Mouse (Mus musculus) gonadal fat pad, adult 2 months (tissue): ENCODE results near the gene Kcnh2. TPM values are rescaled to one million over a fixed set of nuclear protein-coding genes. Genes with fewer than 3 reads are reported as not detected.

ENCODE experiments used
- DNase-seq: peaks from one replicate; pipeline ENCODE4 v3.0.0-alpha.2; 2012; ENCODE audit warnings: low read depth
- polyA plus RNA-seq: library from polyadenylated mRNA; depleted of rRNA; stranded (reverse); fragments of >200 nt; gene quantifications from 2 replicates; pipeline ENCODE4 v1.2.3, GENCODE M21; 2012; rRNA removed

Gene Kcnh2
- polyA plus RNA-seq, 1 experiment: 50.7 TPM

DNA sequence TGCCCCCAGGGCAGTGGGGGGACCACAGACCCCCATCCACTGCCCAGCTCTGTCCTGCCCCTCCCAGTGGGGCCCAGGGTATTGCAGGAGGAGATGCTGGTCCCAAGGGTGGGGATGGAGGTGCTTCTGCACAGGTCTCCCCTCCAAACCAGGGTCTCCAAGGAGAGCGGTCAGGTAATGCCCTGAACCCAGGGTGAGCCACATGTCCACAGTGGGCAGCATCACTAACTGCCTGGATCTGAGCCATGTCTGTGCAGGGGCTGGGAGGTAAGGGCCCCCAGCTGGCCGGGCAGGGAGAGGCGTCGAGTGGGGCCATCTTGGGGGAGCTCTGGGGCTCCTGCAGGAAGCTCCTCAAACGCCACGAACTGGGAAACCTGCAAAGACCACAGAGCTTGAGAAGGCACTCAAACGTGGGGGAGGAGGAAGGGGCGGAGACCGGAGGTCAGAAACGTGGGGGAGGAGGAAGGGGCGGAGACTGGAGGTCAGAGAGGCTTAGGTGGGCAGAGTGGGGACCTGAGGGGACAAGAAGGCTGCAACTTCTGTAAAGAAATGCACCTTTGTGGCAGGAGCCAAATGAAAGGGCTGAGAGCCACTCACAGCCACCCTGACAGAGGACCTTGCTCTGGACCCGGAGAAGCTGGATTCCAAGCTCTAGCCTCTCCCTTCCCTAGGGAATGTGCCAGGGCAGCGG is 31.5 kb downstream of the Kcnh2 start:
- no peak for DNase-seq

DNA sequence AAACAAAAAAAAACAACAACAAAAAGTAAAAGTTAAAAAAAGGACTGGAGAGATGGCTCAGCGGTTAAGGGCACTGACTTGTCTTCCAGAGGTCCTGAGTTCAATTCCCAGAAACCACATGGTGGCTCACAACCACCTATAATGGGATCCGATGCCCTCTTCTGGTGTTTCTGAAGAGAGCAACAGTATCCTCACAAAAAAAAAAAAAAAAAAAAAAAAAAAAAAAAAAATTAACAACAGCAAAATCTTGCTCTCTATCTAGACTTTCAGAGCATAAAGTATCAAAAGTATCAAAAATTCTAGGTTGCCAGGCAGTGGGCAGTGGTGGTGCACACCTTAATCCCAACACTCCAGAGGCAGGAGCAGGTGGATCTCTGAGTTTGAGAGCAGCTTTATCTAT is 42.2 kb downstream of the Kcnh2 start:
- no peak for DNase-seq

DNA sequence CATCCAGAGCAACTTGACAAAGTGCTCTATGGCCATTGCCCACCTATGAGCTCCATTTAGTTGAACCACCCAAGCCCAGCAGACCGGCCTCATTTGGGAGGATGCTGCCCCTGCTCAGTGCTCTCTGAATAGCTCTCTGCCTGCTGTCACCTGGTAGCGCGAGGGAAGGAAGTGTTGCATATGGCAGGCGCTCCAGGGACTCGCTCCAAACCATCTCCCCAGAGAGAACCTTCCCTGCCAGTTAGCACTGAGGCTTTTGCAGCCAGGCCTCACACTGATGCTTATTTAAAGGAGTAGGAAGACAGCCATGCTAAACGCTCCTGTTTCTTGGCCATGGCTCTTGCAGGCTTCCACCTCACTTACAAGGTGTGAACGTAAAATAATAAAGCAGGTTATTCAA is 42.8 kb downstream of the Kcnh2 start:
- DNase-seq: no peak

DNA sequence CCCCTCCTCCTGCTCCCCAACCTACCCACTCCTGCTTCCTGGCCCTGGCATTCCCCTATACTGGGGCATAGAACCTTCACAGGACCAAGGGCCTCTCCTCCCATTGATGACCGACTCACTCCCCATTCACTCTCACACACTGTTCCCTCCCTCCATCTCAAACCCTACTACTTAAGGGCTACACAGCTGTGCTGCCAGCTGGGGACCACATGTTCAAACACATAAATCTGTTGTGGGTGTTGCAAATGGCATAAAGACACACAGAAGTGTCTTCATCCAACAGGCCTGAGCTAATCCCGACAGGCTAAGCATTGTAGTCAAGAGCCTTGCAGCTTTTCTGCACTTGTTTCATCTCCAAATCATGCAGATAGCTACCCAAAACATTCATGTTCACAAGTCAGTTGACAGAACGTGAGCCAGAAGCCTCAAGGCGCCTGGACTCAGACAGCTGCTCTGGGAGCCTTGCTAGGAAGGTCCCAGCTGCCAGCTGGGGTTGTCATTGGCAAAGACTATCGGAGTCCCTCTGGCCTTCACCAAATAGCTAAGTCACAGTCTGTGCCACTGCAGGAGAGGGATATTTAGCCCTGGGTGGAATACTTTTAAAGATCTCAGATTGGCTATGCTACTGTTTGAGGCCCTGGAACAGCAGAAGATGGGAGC is 44.2 kb downstream of the Kcnh2 start:
- no peak for DNase-seq

DNA sequence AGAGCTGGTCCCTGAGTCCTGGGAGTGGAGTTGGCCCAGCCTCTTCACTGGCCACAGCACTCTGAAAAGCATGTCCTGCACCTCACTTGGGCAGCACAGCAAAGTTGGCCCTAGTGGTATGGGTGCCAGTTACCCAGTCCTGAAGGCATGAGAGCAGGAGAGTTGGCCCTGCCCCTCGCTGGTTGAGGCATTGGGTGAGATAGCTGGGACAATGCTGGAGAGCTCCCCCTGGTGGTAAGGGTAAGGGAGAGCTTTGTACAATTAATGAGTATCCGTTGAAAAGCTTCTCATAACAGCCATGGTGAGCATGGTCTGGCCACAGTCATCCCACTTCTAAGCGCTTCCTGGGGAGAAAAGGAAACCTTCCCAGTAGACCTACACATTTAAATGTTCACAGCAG is 48.2 kb downstream of the Kcnh2 start:
- no peak for DNase-seq

DNA sequence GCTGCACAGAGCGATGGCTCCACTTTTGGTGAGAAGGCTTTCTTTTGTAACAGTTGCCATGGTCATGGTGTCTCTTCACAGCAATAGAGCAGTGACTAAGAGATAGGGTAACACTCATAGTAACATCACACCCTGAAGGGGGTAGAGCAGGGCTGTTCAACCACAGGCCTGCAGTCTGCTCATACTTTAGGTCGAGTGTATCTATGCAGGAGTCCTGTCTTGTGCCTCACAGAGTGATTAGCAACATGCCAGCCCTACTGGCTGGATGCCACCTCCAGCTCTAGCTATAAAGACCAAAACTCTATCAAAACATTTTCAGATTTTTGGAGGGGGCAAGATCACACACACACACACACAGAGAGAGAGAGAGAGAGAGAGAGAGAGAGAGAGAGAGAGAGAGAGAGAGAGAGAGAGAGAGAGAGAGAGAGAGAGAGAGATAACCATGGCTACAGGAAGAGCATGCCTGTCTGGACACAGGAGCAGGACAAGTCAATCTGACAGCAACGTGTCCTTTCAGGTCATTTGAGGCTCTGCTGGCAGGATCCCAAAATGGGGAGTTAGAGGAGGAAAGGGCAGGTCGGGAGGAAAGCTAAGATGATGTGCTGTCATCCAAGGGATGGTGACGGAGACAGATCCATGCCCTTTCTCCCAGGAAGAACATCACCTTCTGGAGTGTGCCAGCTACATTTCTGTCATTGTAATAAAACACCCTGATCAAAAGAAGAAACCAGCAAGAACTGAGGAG is 51.4 kb downstream of the Kcnh2 start:
- no peak for DNase-seq

DNA sequence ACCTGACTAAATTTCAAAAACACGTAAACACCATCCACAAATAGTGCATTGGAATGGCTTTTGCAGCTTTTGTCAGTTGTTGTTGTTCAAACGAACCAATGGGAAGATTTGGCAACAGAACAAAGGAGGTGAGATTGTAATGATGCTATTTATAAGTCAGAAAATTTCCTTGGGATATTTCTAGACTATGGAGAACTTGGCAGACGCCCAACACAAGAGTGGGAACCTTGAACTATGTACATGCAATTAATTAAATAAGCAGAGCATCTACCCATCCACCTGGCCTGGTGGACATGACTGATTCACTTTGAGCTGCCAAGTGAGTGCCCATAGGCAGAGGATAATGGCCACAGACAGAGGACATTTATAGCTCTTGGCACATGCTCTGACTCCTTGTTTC is 59.5 kb downstream of the Kcnh2 start:
- no peak for DNase-seq

DNA sequence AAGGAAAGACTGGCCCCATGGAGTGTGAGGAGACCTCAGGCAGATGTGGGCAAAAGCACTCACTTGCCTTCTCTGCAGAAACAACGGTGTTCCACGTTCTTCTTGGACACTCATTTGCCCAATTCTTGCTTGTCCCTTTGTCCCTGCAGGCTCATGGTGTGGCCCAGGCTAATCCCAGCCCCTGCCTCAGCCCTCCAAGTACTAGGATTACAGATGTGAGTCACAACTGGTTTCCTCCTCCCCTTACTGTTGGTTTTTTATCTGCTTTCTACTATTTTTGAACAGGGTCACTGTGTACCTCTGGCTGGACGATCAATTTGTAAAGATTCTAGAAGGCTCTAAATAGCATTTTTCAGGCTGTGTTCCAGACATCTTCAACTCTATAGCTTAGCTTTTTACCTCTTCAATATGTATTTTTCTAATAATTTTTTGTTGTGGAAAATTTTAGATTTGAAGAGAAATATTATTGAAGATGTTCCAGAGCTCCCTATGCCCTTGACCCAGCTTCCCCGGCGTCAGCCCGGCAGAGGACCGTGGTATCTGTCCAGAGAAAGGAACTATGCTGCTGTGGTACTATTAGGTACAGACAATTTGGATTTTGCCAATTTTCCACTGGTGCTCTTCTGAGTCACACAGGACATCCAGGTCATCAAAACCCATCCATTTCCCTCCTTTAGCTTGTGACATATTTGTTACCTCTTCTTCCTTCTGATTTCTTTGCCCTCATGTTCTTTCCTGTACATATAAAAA is 65.0 kb downstream of the Kcnh2 start:
- DNase-seq: no peak

DNA sequence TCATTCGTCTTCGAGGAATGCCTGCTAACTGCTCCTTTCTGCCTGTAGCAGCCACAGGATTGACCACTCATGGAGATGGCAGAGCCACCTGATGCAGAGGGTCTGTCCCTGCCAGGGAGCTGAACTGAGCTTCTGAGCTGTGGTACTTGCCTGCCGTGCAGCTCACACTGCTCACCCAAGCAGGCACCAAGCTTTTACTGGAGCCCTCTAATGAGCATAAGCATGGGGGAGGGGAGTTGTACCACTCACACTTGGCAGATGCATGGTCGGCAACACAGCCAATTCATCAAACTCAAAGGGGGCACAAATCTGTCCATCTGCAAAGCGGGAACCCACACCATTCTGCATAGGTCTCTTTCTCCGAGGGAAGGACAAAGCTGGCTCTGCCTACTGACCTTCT is 67.3 kb downstream of the Kcnh2 start:
- DNase-seq: no peak

DNA sequence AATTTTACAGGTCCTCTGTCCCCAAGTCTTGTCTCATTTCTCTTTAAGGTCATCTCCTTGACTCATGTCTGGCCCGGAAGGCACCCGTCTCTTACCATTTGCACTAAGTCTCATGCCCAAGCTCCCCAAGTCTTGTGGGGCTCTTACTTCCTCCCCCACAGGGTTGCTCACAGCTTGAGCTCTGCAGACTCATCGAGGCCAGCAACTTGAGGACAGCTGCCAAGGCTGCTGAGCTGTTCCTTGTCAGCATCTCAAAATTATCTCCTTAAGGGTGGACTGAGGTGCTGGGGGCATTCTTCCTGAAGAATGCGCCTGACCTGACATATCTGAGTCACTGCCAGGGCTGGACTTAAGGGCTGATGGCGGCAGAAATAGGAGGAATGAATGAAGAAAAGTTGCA is 68.2 kb downstream of the Kcnh2 start:
- DNase-seq: no peak

DNA sequence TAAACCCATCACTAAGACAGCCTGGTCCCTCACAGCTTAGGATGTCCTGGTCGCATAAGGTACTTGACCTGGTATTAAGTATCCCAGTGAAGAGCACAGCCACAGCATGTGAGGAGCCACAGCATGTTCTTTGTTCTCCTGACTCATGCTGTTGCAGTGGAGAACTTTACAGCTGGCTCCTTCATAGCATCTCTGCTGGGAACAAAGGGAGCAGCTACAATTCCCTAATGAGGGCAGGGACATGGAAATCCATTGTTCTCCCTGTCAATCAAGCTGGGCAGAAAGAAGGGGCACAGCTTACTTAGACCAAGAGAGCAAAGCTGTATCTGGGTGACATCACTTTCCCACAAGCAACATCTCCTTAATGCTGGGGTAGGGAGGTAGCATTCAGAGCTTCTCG is 70.9 kb downstream of the Kcnh2 start:
- no peak for DNase-seq

DNA sequence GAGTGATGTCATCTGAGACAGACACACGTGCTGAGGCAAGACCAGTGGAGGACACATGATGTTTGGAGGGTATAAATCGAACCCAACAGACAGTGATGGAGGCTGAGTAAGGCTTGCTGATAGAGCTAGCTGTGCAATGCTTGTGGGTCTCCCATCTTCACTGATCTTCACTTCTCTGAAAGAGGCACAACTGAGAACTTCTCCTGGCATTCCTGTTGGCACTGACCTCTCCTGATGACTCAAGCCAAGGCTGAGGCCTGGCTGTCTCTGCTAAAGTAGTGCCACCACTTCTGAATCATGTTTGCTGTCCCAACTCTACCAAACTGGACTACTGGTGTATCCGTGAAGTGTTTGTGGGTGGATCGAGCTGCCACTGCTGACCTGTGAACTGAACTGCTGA is 71.9 kb downstream of the Kcnh2 start:
- DNase-seq: no peak

DNA sequence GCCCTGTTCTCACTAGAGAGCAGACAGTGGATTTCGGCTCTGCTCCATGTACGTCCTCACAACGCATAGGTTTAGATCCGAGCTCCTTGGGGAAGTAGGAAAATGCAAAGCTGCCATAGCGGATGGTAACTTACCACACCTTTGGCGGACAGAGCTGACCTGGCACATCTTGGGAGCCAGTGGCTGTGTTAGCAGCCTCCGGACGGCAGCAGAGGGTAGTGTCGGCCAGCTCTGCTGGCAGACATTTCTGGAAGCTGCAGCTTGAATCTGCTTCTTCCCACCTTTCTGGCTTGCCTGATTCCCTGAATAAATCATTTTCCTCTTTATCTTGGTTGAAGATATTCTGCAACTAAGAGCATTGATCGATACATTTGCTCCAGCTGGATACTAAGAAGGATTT is 73.2 kb downstream of the Kcnh2 start:
- DNase-seq: no peak

DNA sequence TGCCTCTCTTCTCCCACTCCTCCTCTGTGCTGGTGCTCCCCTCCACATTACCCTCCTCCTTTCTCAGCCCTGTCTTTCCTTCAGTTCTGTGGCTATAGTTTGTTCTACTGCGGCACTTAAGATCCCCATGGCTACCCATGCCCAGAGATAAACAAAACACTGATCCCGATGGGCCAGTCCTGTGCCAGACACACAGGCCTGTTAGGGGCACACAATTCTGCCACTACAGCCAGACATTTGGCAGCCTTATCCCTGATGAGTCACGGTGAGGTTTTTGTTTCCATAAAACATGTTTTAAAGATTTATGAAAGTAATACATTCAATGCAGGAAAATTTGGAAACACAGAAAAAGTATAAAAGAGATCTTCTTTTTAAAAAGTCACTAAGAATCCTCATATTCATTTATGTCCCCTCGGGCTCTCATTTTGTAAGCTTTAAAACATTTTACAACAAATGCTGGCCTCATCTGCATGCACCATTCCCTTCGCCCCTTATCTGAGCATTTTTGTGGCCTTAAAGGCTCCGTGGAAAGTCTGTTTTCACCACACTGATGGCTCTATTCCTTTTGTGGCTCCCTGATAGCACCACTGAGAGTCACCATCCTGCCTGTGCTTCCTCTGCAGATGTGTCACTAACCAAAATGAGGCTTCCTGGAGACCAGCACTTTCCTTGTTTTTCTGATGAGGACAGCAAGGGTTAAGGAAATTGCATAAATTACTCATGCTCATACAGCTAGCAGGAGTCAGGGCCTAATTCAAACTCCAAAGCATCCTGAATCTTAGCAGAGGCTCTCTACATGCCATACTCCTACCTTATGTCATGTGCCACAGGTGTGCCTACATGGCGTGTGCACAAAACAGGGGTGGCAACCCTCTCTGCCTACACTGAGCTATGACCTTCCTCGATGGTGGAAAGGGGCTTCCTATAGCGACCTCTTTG is 77.5 kb downstream of the Kcnh2 start:
- no peak for DNase-seq

DNA sequence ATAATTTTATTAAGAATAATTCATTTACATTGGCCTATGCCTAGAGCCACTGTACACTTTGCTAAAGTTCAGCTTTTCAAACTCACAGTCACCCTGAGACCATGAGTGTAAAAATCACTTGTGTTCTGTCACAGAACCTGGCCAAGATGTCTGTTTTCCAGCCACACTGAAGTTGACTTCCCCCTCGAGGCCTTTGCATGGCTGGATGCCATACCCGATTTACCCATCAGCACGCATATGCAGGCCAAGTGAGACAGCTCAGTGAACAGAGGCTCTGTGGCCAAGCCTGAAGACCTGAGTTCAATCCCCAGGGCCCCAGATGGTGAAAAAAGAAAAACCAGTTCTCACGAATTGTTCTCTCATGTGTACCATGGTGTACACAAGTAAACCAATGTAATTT is 80.5 kb downstream of the Kcnh2 start:
- no peak for DNase-seq

Other genes with a start within 250 kb of the Kcnh2 start
- gene Nupl2, start 186.6 kb downstream of the Kcnh2 start, polyA plus RNA-seq: 6.5 and 7.8 TPM in 2 replicates
- 22.8 and 32.3 TPM in 2 replicates for gene Nos3, start 13.2 kb upstream of the Kcnh2 start, polyA plus RNA-seq
- gene Atg9b, start 40.5 kb upstream of the Kcnh2 start, polyA plus RNA-seq: 1.1 and 1.2 TPM in 2 replicates
- 52.2 and 61.0 TPM in 2 replicates for gene Abcb8, start 42.1 kb upstream of the Kcnh2 start, polyA plus RNA-seq
- gene Asic3, start 61.8 kb upstream of the Kcnh2 start, polyA plus RNA-seq: 0.08 and 0.43 TPM in 2 replicates
- 70.5 and 94.8 TPM in 2 replicates for gene Cdk5, start 71.9 kb upstream of the Kcnh2 start, polyA plus RNA-seq
- 60.6 and 67.9 TPM in 2 replicates for gene Slc4a2, start 72.2 kb upstream of the Kcnh2 start, polyA plus RNA-seq
- 147 and 182 TPM in 2 replicates for gene Fastk, start 93.7 kb upstream of the Kcnh2 start, polyA plus RNA-seq
- gene Tmub1, start 96.2 kb upstream of the Kcnh2 start, polyA plus RNA-seq: 32.8 and 39.3 TPM in 2 replicates
- 52.6 and 60.0 TPM in 2 replicates for gene Agap3, start 100.6 kb upstream of the Kcnh2 start, polyA plus RNA-seq
- gene Gbx1, start 175.6 kb upstream of the Kcnh2 start, polyA plus RNA-seq: 0.03 TPM in 1 of 2 replicates, not detected in the other
- 1.4 and 1.6 TPM in 2 replicates for gene Asb10, start 189.4 kb upstream of the Kcnh2 start, polyA plus RNA-seq
- gene 4931409K22Rik, start 205.2 kb upstream of the Kcnh2 start, polyA plus RNA-seq: 0.05 and 0.13 TPM in 2 replicates
- gene Abcf2, start 225.9 kb upstream of the Kcnh2 start, polyA plus RNA-seq: 39.8 and 50.0 TPM in 2 replicates
- gene Chpf2, start 235.1 kb upstream of the Kcnh2 start, polyA plus RNA-seq: 57.2 and 62.9 TPM in 2 replicates